Mouse (Mus musculus) embryonic fibroblast, embryonic 13.5 days (primary cell): ENCODE measurements around the gene Orai3. TPM values are rescaled to one million over a fixed set of nuclear protein-coding genes. Genes with fewer than 3 reads are reported as not detected.
A peak's percentile ranks its signal among the peaks of the same experiment; 100 is the strongest.

Experiments
- H3K27ac ChIP-seq: 2 replicates; pipeline ENCODE4 v1.5.1; 2012; ENCODE audit warnings: low read length, control low read depth, inconsistent platforms; ENCODE audit not compliant: insufficient read depth
- H3K4me1 ChIP-seq: 2 replicates; pipeline ENCODE4 v1.6.1; 2011; ENCODE audit warnings: low read length; ENCODE audit not compliant: control insufficient read depth, insufficient read depth
- H3K4me3 ChIP-seq: 2 replicates; pipeline ENCODE4 v1.5.1; 2011; ENCODE audit warnings: mild to moderate bottlenecking, control low read depth, low read length; ENCODE audit not compliant: insufficient read depth
- CTCF ChIP-seq: IDR thresholded peaks from 2 replicates; pipeline ENCODE4 v1.5.1; 2011; ENCODE audit warnings: mild to moderate bottlenecking, control low read depth, low read length, moderate library complexity, borderline replicate concordance; ENCODE audit not compliant: insufficient read depth
- POLR2A ChIP-seq: IDR thresholded peaks from 2 replicates; pipeline ENCODE4 v1.6.1; 2011; ENCODE audit warnings: low read depth, mild to moderate bottlenecking, control low read depth, low read length, moderate library complexity
- polyA plus RNA-seq: library from polyadenylated mRNA; stranded (reverse); fragments of >200 nt; gene quantifications from 2 replicates; pipeline ENCODE4 v1.2.4, GENCODE M21; 2011; ENCODE audit warnings: low read depth; ENCODE audit not compliant: missing spikeins, insufficient read length

Gene Orai3
- polyA plus RNA-seq, 1 experiment: 19.8 TPM

- Histone ChIP-seq H3K27ac (no peak overlapping the region), H3K4me1 (no peaks in the 10 kb centered on the region), H3K4me3 (peak overlapping the region; percentile 38; the same call in 1 of the 2 replicates)
- TF ChIP-seq POLR2A (no peak), CTCF (no peak)
These were observed 53.9 kb downstream of the Orai3 start for GRCm38 (mm10) chr7:127823236-127824171.

- TF ChIP-seq CTCF (no peak), POLR2A (no peak)
- H3K27ac ChIP-seq: no peak within 1 kb of the TSS
- peak within 1 kb of the TSS; percentile 38 for H3K4me3 ChIP-seq
- no peaks in the 10 kb centered on the region for H3K4me1 ChIP-seq
These were observed 54.7 kb downstream of the Orai3 start, which contains the start of the genes Stx4a and Stx1b for GRCm38 (mm10) chr7:127824176-127824871. TSS of gene Stx4a (plus strand) at chr7:127824294. TSS of gene Stx1b (minus strand) at chr7:127824549.

Other genes starting within 250 kb of the Orai3 start
- gene Tmem265, start 208.4 kb upstream of the Orai3 start, polyA plus RNA-seq: not detected in 2 replicates
- 29.6 and 31.2 TPM in 2 replicates for gene Phkg2, start 196.5 kb upstream of the Orai3 start, polyA plus RNA-seq
- 1.5 and 3.6 TPM in 2 replicates for gene Ccdc189, start 181.2 kb upstream of the Orai3 start, polyA plus RNA-seq
- gene Rnf40, start 181.0 kb upstream of the Orai3 start, polyA plus RNA-seq: 34.2 and 34.6 TPM in 2 replicates
- gene Zfp629, start 154.0 kb upstream of the Orai3 start, polyA plus RNA-seq: 9.3 and 14.9 TPM in 2 replicates
- gene Bcl7c, start 60.9 kb upstream of the Orai3 start, polyA plus RNA-seq: 53.2 and 57.0 TPM in 2 replicates
- 14.9 and 27.8 TPM in 2 replicates for gene Ctf1, start 57.1 kb upstream of the Orai3 start, polyA plus RNA-seq
- gene Ctf2, start 37.6 kb upstream of the Orai3 start, polyA plus RNA-seq: not detected in 2 replicates
- gene Fbxl19, start 25.3 kb upstream of the Orai3 start, polyA plus RNA-seq: 16.0 and 17.8 TPM in 2 replicates
- gene Setd1a, start 6.9 kb downstream of the Orai3 start, polyA plus RNA-seq: 29.3 and 33.8 TPM in 2 replicates
- not detected in 2 replicates for gene Gm49388, start 15.8 kb downstream of the Orai3 start, polyA plus RNA-seq
- gene Hsd3b7, start 30.8 kb downstream of the Orai3 start, polyA plus RNA-seq: 8.0 and 9.4 TPM in 2 replicates
- gene Stx4a, start 54.5 kb downstream of the Orai3 start, polyA plus RNA-seq: 70.3 and 90.0 TPM in 2 replicates
- gene Stx1b, start 54.7 kb downstream of the Orai3 start, polyA plus RNA-seq: 1.8 and 4.4 TPM in 2 replicates
- 18.4 and 20.1 TPM in 2 replicates for gene Zfp646, start 106.4 kb downstream of the Orai3 start, polyA plus RNA-seq
- 8.9 and 15.6 TPM in 2 replicates for gene Zfp668, start 107.0 kb downstream of the Orai3 start, polyA plus RNA-seq
- gene Prss53, start 121.2 kb downstream of the Orai3 start, polyA plus RNA-seq: 0.65 and 0.77 TPM in 2 replicates
- not detected in 2 replicates for gene Gm21974, start 125.6 kb downstream of the Orai3 start, polyA plus RNA-seq
- 107 and 146 TPM in 2 replicates for gene Vkorc1, start 125.8 kb downstream of the Orai3 start, polyA plus RNA-seq
- gene Bckdk, start 134.3 kb downstream of the Orai3 start, polyA plus RNA-seq: 57.3 and 63.5 TPM in 2 replicates
- 19.8 and 24.5 TPM in 2 replicates for gene Kat8, start 142.7 kb downstream of the Orai3 start, polyA plus RNA-seq
- not detected in 2 replicates for gene Prss8, start 160.3 kb downstream of the Orai3 start, polyA plus RNA-seq
- gene Prss36, start 176.9 kb downstream of the Orai3 start, polyA plus RNA-seq: 6.8 and 7.1 TPM in 2 replicates
- 861 and 978 TPM in 2 replicates for gene Fus, start 197.6 kb downstream of the Orai3 start, polyA plus RNA-seq
- gene Pycard, start 224.1 kb downstream of the Orai3 start, polyA plus RNA-seq: 1.0 and 1.5 TPM in 2 replicates
- gene Trim72, start 234.1 kb downstream of the Orai3 start, polyA plus RNA-seq: not detected in 2 replicates